Mouse (Mus musculus) layer of hippocampus, postnatal 10 days (tissue): ENCODE measurements around the gene Srek1. TPM values are rescaled to one million over a fixed set of nuclear protein-coding genes. Genes with fewer than 3 reads are reported as not detected.

Source experiments
- DNase-seq, 2 experiments: peaks; one replicate each; pipeline ENCODE4 v3.0.0; 2021; ENCODE audit warnings: low spot score in 2 of 2
- long read RNA-seq: library from polyadenylated mRNA; stranded (forward); transcript quantifications from one replicate; pipeline ENCODE4 v2.0.0, GENCODE M21; 2023
- total RNA-seq, 2 experiments: library from RNA; stranded (reverse); gene quantifications; 2 replicates each; pipeline ENCODE4 v1.2.3; 2021

Gene Srek1
- total RNA-seq: 10 to 100 TPM; 86.5 to 96.0 TPM
- long read RNA-seq, transcript Srek1-201 (12 exons, 3,934 nt): major isoform, 13 of 26 reads
- long read RNA-seq, partial matches to known transcripts: 4 of 26 reads
- long read RNA-seq, other reads (novel, unspliced or antisense): 9 of 26 reads

GRCm38 (mm10) chr13:103774119-103774757 lies at the start of gene Srek1:
Gene Srek1 (minus strand): TSS chr13:103774608.
- peak; percentile 96 to 97 for DNase-seq

GRCm38 (mm10) chr13:103822270-103822669 lies 47.9 kb upstream of the Srek1 start:
- no peak for DNase-seq

- no peak for DNase-seq
Observed at GRCm38 (mm10) chr13:103819377-103819776, 45.0 kb upstream of the Srek1 start.

- no peak for DNase-seq
Observed at GRCm38 (mm10) chr13:103817935-103818334, 43.5 kb upstream of the Srek1 start.

- no peak for DNase-seq
Observed at GRCm38 (mm10) chr13:103807464-103807863, 33.1 kb upstream of the Srek1 start.

- peak; percentile 20 to 33 for DNase-seq
Observed at GRCm38 (mm10) chr13:103806210-103806851, 31.9 kb upstream of the Srek1 start.

GRCm38 (mm10) chr13:103803721-103804120 lies 29.3 kb upstream of the Srek1 start:
- DNase-seq: no peak

GRCm38 (mm10) chr13:103801021-103801420 lies 26.6 kb upstream of the Srek1 start:
- DNase-seq: no peak

GRCm38 (mm10) chr13:103794688-103795543 lies 20.5 kb upstream of the Srek1 start:
- DNase-seq: no peak

- DNase-seq: peak; percentile 59 to 65
Observed at GRCm38 (mm10) chr13:103779922-103780585, 5.6 kb upstream of the Srek1 start.

- no peak for DNase-seq
Observed at GRCm38 (mm10) chr13:103777126-103777525, 2.7 kb upstream of the Srek1 start.

GRCm38 (mm10) chr13:103773407-103774118 lies 845 bp downstream of the Srek1 start:
- DNase-seq: no peak

GRCm38 (mm10) chr13:103772917-103773316 lies 1.5 kb downstream of the Srek1 start:
- no peak for DNase-seq

- DNase-seq: no peak
Observed at GRCm38 (mm10) chr13:103770821-103771220, 3.6 kb downstream of the Srek1 start.

GRCm38 (mm10) chr13:103767935-103768334 lies 6.5 kb downstream of the Srek1 start:
- DNase-seq: no peak

- no peak for DNase-seq
Observed at GRCm38 (mm10) chr13:103763640-103764039, 10.8 kb downstream of the Srek1 start.

- no peak for DNase-seq
Observed at GRCm38 (mm10) chr13:103761971-103762370, 12.4 kb downstream of the Srek1 start.

- no peak for DNase-seq
Observed at GRCm38 (mm10) chr13:103751421-103751820, 23.0 kb downstream of the Srek1 start.

GRCm38 (mm10) chr13:103745688-103746087 lies 28.7 kb downstream of the Srek1 start:
- DNase-seq: no peak

GRCm38 (mm10) chr13:103745160-103745559 lies 29.2 kb downstream of the Srek1 start:
- no peak for DNase-seq
